Mouse (Mus musculus) ovary, adult 18-20 months (tissue): Measurements from ENCODE around the gene H2-DMb1.

Experiments used
- DNase-seq: peaks from one replicate; pipeline ENCODE4 v3.0.0; 2022; ENCODE audit warnings: low spot score, mixed read lengths

H2-DMb1 gene

DNA sequence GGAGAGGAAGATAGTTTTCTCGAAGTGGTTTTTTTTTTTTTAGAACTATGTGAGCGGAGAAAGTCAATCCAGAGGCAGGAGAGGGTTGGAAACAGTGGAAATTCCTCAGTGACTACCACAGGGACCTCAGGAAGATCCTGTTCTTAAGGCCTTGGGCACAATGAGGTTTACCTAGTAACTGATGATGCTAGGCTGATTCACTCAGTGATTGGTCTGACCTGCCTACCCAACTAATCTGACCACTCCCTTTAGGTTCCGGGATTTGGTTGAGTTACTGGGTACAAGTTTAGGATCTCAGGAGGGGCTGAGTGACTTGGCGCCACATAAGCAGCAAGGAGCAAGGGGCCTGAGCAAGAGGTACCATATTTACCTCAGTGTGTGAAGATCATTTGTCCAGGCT lies at the start of gene H2-DMb1:
Gene H2-DMb1, plus strand, starts transcription at position 150 of the 400 bp plus-strand sequence.
- no peak for DNase-seq

DNA sequence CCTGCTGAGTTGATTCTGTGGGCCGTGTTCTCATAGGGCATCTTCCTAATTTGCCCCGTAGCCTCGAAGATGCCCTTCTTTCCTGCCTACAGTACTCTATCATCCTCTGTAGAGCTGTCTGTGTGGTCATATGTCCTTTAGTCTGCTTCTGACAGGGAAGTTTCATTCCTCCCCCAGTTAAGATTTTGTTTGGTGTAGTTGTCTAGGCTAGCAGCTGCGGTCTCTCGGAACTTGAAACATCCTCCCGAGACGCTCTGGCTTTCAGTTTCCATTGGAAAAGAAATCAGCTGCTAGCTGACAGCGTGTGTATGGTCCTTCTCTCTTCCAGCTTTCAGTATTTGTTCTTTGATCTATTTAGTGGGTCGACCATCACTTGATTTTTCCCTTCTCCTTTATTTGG lies 48.1 kb upstream of the H2-DMb1 start:
- no peak for DNase-seq

DNA sequence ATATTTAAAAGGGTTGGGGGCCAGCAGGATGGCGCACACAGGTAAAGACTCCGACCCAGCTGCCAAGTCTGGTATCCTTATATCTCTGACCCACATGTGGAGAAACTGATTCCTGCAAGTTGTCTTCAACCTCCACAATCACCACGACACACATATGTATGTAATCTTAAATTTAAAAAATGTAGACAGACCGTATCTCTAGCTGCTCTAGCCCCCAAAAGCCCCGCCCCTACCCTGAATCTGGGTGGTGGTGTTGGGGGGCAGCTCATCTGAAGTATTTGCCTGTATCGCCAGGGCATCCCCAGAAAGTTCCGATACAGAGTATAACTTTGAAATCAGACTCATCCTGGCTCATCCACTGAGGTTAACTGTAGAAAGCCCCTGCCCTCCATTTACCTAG lies 46.3 kb upstream of the H2-DMb1 start:
- no peak for DNase-seq

- DNase-seq, result no peak
Observed at GRCm38 (mm10) chr17:34107109-34107867, 45.6 kb upstream of the H2-DMb1 start.

DNA sequence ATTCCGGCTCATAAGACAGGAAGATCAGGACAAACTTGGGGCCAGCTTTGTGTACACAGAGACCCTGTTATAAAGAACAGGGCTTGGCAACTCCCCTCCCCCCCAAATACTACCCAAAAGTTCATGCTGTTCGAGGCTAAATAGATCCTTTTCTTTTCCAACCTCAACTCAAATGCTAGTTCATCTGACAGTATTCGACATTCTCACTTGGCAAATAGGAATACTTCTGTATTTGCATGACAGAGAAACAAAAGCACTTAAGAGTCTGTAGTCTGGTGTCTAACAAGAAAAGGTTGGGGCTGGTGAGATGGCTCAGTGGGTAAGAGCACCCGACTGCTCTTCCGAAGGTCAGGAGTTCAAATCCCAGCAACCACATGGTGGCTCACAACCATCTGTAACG lies 44.4 kb upstream of the H2-DMb1 start:
- no peak for DNase-seq

GRCm38 (mm10) chr17:34109038-34109805 lies 43.6 kb upstream of the H2-DMb1 start:
- DNase-seq, result no peak

DNA sequence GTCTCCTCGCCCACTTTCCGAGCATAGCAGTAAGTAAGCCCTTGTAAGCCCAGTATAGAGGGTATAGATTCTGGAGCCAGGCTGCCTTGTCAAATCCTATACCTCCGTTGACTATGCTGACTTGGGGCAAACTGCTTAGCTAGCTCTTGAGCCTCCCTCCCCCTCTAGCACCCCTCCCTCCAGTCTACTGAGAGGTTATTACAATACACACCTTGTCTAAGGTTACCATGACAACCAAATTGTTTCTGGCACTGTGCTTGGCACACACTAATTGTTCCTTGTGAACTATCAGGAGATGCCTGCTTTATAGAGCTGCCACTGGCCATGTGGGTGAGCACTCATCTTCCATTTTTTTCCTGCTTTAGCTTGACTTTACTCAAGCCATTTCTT lies 43.1 kb upstream of the H2-DMb1 start:
- no peak for DNase-seq

- no peak for DNase-seq
Observed at GRCm38 (mm10) chr17:34110309-34110708, 42.6 kb upstream of the H2-DMb1 start.

GRCm38 (mm10) chr17:34114114-34114513 lies 38.8 kb upstream of the H2-DMb1 start:
- DNase-seq, result no peak

DNA sequence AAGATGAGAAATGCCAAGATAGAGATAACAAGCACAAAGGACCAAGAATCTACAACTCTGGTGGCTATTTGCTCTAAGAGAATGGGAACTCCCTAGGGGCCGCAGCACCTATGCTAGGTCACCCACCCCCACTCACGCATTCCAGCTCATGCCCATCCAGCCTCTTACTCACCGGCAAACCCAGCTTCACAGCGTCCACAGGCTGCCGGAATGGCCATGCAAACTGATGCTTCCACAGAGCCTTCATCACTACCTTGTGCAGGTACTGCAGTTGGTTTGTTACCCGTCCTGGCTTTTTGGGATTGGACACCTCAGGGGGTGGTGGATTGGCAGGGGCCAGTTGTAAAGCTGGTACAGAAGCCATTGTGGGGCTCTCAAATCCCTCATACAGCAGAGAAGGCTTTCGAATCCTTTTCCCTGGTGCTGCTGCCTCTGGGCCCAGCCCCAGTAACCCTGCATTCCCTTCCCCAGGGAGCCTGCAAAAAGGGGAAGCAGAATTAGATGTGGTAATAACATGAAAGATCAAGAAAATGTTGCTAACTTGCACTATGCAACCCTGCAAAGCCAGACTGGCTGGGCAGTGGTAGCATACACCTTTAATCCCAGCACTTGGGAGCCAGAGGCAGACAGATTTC lies 36.0 kb upstream of the H2-DMb1 start:
- no peak for DNase-seq

DNA sequence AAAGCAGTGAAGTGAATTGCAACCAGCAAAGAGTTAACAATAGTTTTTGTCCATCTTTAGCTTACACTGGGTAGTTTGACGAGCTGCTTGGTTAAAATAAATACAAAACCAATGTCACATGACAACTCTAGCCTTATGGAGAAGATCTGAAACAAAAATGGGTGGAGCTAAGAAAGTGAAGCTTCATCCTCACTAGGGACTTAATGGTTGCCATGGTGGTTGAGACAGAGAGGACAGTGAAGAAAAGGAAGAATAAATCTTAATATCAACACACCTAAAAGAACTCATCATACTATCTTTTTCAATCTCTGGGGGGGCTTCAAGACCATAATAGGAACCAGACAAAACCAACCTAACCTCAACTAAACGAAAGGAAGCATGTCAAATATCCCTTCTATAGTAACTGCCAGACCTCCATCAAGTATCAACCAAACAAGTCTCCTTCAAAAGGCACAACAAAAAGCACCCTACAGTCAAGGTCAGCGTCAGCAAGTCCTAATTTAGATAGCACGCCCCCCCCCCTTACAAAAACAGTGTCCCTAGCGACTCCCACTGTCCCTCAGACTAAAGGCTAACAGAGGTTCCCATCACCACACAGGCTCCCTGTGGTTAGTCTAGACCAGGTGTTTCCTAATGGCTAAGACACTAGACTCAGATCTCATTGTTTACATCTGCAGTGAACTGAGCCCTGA lies 35.3 kb upstream of the H2-DMb1 start:
- DNase-seq, result no peak

GRCm38 (mm10) chr17:34118113-34118872 lies 34.6 kb upstream of the H2-DMb1 start:
- peak; percentile 24 for DNase-seq

DNA sequence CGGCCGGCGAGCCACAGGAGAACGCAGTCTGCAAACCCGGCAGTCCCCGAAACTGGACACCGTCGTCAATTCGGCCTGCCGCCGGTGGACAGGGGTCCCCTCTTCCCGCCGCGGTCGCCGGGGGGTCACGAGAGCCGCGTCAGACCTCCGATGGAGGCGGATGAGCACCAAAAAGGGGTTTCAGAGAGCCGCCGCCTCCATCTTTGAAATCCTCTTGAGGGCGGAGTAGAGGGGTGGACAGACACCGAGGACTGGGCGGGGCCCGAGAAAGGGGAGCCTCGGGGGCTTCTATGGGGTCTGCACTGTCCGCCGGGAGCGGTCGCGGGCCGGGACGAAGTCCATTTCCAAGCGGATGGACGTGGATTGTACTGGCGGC lies 34.0 kb upstream of the H2-DMb1 start:
- no peak for DNase-seq

DNA sequence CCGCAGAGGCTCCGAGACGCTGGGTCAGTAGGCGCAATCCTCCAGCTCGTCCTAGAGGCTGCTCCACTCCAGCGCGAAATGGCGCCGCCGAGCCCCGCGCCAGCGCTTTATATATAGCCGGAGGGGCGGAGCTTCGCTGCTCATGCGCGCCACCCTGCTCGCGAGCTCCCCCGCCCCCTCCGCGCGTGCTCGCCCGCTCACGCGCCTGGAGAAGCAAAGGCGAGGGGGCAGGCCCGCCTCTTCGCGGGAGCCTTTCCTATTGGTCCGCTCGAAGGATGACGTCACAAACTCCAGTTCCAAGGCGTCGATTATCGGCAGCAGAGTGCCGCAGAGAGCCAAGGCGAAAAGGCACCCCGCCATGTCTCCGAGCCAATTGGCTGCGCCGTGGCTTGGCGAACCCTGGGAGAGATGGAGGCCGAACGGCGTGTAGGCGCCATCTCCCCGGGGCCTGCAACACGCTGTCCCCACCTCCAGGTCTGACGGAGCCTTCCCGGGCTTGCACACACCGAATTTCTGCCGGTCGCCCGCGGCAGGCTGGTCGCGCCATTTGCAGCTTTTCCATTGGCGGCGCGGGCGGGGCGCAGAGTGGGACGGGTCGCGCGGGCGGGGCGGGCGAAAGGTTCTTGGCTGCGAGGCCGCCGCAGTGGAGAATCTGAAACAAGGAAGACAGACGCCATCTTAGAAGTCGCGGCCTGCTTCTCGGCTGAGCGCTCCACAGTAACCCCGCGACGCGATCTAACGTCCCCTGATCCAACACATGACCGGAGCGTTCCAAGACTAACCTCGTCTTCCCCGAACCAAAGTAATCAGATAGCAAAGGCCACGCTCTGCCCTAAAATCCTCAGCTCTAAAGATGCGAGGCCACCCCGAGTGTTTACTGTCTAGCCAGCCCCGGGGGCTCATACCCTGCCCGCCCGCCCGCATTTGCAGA lies 33.4 kb upstream of the H2-DMb1 start, which contains the start of gene H2-DMa:
Gene H2-DMa, plus strand, starts transcription at position 293 of the 931 bp plus-strand sequence.
- peak; percentile 98 for DNase-seq

- DNase-seq, result peak; percentile 90
Observed at GRCm38 (mm10) chr17:34120180-34120723, 32.6 kb upstream of the H2-DMb1 start.

GRCm38 (mm10) chr17:34120814-34121171 lies 32.1 kb upstream of the H2-DMb1 start:
- DNase-seq, result peak; percentile 75

DNA sequence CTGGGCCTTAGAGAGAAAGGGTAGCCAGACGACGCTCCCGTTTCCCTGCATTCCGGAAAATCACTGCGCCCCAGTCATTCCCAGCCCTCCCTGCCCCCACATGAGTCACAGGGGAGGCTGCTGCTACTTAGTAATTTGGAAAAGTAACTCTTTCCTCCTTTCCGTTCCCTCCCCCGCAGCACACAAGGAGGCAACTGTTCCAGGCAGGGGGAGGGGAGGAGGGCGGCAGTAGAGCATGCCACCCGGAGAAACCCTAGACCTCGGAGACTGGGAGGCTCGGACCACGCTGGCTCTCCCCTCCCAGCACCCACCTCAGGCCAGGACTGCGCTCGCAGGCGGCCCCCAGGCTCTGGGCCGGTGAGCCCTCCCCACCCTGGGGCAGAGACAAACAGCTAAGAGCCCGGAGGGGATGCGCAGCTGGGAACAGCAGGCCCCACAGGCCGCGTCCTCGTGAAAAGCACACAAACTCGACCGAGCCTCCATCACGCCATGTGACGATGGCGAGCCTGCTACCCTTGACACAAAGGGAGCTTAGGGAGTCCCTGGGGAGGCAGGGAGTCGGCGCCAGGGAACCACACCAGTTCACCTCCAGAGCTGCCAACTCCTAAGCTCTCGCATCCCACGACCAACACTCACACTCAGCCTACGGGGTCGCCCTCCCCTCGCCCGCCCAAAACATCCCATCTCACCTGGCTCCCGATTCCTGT lies 31.5 kb upstream of the H2-DMb1 start:
- peak; percentile 87 for DNase-seq

- DNase-seq, result peak; percentile 65
Observed at GRCm38 (mm10) chr17:34121879-34122187, 31.0 kb upstream of the H2-DMb1 start.

DNA sequence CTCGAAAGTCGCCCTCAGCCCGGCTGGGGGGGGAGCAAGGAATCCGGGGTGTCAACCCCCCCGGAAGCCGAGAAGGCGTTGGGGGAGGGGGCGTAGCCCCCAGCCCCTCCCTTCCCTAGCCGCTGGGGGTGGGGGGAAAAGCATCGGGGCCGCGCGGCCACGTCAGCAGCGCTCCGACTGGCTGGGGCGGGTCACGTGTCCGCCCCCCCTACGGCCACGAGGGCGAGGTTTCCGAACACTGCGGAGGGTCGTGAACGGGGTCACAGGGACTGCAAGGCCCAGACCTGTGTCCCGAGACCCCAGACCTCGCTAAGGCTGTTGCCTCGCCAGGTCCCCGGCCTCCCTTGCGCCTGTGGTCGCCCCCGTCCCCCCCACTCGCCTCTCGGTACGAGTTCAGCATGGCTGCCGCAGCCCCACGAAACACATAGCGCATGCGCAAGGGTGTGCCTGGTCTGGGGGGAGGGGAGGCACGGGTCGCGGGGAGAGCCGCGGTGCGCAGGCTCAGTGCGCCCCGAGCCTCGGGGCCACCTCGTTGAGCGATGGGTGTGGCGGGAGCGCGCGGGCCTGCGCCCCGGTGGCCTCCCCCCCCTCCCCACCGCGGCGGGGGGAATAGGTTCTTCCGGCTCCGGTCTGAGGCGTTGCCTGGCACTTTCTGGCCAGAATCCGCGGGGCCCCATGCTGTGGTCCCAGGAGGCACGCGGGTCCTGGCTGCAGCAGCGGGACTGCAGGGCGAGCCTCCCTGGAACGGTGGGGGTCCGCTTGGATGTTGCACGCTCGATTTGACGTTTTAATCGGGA lies 30.5 kb upstream of the H2-DMb1 start, which contains the start of gene Brd2:
Gene Brd2, minus strand, starts transcription at position 447 of the 797 bp plus-strand sequence.
- peak; percentile 97 for DNase-seq
